Mouse (Mus musculus): ENCODE measurements around the gene Slc22a14.
"Not testable (repeated sequence)": the region's sequence is repeated elsewhere in the genome, so short reads cannot be mapped to it uniquely, and the experiment has no call there.

The Slc22a14 gene

DNA sequence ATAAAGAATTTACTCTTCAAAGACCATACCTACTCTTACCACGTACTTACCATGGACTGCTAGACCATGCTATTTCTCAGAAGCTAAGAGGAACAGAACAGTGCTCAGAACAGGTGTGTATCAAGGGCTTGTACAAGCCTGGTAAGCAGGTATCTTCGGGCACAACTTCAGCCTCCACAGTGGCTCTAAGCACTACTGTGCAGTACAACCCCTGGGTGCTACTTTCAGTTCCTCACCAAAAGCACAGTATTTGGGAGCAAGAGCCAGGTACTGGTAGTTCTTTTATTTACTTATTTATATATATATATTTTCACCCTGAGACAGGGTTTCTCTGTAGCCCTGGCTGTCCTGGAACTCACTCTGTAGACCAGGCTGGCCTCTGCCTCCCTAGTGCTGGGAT, 104.5 kb downstream of the Slc22a14 start:
- DNase-seq (ENCODE audit: low spot score), result no peak

DNA sequence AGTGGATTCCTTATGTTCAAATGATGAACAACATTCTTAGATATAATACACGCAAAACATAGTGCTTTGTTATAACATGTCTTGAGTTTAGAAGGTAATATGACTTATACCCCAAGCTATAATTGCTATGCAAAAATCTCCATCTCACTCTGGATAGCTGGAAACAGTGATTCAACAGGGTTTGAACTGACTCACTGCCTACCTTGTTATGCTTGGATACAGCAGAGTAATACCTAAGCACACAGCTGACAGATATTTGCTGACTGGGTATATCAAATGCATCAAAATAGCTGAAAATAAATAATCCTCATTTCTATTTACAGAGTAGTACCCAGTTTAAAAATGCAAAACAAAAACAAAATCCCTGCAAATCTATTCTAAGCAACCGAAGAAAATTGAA, 106.6 kb downstream of the Slc22a14 start:
- DNase-seq (ENCODE audit: low spot score), result no peak

DNA sequence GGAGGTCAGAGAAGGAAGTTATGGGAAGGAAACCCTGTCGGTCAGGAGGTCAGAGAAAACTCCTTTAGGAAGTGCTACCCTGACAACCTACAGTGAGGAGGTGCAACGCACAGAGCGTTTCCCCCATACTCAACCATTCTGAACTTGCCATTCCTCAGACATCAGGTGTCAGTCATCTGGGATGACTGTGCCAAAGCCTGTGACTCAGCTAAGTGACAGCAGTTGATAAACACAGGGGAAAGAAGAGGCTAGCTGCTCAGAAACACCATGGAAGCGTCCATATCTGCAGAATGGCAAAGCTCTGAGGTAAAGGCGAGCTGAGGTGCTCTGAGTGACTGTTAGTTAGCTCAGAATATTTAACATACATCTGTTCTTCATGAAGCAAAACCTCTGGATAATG, 107.2 kb downstream of the Slc22a14 start:
- DNase-seq (ENCODE audit: low spot score), result no peak

DNA sequence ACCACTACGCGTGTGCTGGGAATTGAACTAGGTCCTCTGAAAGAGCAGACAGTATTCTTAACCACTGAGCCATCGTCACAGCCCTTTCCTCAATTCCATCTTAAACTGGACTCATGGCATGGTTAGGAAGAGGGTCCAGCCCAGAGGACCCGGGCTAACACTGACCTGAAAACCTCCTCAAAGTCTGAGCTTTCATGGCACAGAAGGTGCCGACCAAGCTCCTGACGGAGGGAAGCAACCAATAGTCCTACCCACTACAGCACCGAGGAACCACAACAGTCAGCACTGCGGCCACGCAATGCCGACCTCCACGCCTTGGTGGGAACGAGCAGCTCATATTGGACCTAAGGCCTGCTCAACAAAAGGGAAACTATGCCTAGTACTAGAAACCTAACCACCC, 109.2 kb downstream of the Slc22a14 start:
- no peak for DNase-seq (ENCODE audit: low spot score)

DNA sequence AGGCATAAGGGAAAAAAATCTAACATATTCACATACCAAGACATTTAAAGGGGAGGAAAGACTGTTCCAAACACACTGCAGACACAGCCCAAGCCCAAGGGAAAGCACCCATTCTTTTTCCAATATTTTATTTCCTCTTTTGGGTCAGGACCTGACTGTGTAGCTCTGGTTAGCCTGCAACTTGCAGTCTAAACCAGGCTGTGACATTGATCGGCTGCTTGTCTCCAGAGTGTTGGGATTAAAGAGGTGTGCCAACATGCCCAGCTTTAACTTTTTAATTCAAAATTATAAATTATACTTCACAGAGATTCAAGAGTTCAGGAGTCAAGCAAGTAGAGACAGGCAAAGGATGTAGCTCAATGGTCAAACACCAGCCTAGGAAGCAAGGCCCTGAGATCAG, 110.3 kb downstream of the Slc22a14 start:
- DNase-seq (ENCODE audit: low spot score), result no peak

DNA sequence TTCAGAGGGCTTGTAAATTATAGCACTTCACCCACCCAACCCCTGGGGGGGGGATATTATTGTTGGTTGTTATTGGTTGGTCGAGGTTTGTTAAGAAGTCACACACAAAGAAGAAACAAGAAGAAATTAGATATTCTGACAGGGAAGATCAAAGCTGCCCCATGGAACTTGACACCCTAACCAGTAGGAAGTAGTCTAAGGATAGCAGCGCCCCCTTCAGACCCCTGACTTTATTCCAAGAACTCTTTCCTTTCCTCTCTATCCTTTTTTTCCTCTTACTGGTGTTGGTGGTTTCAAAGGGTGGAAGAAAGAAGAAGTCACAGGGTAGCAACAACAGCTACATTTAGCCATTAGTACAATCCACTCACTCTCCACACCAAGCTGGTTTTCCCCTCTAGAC, 111.2 kb downstream of the Slc22a14 start:
- DNase-seq (ENCODE audit: low spot score), result no peak

DNA sequence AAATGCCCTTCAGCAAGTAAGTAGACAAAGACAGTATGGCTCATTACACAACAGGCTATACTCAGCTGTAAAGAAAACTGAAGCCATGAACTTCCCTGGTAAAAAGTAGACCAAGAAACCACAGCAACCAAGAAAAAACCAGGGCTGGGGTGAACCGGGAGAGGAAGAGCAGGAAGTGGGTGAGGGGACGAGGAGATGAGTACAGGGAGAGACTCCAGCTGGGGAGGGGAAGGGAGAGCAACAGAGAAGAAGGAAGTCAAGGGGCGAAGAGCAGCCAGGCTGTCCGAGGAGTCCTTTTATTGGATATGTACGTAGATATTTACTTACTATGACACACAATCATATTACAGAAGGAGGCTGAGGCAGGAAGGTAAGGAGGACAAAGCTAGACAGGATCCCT, 117.4 kb downstream of the Slc22a14 start:
- DNase-seq (ENCODE audit: low spot score), result no peak

DNA sequence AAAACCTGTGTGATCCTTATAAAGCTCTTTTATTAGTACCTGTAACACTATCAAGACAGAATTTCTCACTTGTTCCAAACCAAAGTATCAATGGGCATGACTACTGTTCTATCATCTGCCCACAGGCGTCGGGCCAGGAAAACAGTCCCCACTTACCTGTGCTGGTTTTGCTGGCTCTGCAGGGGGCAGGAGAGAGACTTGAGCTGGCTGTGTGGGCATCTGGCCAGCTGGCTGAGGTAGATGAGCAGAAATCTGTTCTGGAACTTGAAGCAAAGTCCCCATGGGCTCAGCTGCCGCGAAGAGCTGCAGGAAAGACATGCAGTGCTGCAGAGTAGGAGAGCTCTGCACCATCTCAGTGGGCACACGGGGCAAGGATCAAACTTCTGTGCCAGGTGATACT, 118.5 kb downstream of the Slc22a14 start:
- no peak for DNase-seq (ENCODE audit: low spot score)

DNA sequence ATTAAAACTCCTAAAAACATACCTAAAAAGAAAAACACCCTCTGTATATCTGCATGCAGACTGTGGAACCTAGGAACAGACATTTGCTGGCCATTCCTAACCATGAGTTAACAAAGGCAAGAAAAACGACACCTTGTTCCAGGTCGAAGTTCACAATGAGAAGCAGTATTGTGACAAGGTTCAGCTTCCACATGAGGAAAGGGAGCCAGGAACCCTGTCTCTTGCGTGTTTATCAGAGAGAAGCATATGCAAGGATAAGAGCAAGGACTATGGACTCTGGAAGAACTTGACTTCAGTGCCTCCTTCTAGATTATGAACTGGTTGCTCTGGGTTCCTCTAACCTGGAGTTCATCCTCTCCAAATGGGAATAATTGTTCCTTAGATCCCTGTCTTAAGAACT, 121.4 kb downstream of the Slc22a14 start:
- DNase-seq (ENCODE audit: low spot score), result no peak

DNA sequence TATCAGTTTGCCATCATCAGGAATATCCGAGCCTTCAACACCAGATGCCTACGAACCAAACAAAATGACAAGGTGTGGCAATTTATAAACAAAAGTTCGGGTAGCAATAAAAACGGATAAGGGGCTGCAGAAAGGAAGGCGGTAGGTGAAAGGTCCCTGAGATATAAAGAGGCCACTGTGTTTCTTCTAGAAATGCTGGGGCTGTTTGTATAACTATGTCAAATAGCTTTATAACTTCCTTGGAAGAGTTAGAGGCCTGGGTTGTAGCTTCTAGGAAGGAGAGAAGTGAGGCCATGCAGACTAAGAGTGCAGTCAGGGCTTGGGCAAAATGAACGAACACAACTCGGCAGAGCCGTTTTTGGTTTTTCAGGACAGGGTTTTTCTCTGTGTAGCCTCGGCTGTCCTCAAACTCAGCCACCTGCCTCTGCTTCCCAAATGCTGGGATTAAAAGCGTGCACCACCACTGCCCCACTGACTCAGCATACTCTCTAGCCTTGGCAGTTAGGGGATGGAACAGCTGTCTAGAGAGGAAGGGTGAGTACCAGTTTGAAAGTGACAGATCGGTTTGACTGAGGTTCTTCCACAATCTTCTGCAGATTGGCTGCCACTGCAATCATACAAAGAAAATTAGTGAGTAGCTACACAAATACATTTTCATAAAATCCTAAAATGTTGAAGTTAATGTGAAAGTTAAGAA, 124.0 kb downstream of the Slc22a14 start:
- DNase-seq (ENCODE audit: low spot score), result no peak

DNA sequence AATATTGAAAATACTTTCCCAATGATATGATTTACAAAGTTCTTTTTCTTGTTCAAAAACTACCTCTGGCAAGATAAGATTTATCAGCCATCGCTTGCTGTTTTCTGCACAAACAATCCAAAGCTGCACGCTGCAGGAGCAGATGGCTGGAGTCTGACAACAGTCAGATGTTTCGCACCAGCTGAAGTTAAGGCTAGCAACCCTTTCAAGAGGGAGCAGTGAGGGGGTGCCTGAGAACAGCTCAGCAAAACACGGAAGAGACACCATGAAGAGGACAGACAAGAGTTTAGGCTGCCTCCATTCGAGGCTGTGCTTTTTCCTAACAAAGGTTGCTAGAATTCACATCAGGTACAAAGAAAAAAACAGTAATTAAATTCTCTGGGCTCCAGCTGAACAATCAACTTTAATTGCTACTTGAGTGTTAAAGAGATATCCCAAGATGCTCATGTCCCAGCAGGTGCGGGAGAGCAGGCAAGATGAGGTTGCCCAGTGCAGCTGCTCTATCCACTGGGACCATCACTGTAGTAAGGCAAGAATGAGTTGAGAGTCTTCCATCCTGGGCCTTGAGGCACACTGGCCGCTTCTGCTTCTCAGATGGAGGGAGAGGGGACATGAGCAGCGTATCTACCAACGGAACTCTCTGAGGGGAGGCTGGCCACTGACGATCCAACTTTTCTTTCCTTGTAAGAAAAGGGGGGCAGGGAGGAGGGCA, 124.9 kb downstream of the Slc22a14 start:
- no peak for DNase-seq (ENCODE audit: low spot score)

DNA sequence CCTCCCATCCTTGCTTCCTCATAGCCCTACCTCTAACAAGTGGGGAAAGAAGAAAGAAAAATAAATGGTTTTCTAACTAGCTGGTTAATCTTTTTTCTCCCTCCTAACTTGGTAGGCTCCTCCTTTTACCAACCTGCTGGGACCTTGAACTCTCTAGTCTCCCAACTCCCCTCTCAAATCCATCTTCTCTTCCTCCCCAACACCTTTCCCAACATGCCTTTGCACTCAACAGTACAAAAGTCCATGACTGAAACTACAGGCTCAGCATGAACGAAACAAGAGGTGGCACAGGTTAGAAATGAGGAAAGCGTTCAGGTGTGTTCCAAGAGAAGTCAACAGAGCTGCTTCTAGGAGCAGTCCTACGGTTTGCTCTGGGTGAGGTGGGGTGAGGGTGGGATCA, 126.1 kb downstream of the Slc22a14 start:
- DNase-seq (ENCODE audit: low spot score), result no peak

DNA sequence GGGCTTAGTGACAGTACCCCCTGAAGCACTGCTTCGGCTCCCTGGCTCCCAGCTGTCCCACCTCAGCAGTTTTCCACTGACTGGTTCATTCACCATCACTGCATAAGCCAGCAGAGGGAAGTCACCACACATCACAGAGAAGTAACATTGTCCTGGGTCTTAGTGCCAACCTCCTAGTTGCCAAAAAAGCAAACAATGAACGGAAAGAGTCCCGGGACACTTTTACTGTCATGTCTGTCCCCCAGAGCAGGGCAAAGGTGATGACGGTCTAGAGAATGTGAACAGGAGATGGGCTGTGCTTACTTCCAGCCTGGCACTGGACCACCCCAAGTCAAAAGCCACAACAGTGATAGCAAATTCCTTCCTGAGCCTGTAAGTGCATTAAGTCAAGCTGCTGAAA, 126.6 kb downstream of the Slc22a14 start:
- DNase-seq (ENCODE audit: low spot score), result no peak

DNA sequence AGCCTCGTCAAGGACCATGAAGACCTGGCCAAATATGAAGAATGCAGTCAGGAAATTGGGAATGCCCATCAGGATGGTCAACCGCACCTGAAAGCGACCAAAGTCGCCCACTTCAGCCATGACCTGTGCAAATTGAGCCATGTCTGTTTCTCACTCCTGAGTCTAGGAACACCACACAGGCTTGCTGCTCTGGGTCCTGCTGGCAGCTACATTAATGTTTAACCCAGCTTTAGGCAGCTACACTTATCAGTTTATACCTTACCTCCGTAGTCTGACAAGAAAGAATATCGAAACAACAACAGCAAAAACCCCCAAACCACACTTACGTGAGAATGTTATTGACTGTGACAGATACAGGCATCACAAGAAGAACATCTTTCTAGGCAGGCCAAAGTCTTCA, 133.8 kb downstream of the Slc22a14 start:
- no peak for DNase-seq (ENCODE audit: low spot score)

DNA sequence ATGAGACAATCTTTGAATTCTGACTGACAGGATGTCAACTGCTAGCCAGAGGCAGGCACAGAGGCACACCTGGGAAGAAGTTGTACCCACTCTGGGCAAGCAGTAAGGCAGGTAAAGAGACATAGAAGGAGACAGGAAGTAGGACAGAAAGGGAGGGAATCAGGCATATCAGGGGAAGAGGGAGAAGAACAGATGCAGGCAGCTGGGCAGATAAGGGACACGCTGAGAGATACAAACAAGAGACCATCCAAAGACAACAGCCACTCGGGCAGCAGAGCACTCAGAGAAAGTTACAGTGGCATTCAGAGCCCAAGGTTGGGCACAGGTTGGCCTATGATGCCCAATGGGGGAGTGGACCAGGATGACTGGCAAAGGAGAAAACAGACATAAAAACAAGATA, 134.5 kb downstream of the Slc22a14 start:
- DNase-seq (ENCODE audit: low spot score), result no peak

DNA sequence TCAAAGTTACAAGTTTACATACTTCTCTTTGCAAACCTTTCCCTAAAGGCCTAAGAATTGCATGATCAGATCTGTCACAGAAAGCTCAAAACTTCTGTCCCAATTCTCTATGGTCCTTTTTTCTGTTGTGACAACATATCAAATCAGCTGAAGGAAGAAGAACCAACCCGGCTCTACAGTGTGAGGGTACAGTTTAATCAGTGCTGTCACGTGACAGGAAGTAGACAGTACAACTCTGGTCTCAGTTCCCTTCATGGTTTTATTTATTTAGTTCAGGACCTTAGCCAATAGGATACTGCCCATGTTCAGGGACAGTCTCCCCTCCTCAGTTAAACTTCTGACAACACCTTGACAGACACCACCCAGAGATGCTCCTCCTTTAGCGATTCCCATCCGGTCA, 145.1 kb downstream of the Slc22a14 start:
- DNase-seq (ENCODE audit: low spot score), result no peak

DNA sequence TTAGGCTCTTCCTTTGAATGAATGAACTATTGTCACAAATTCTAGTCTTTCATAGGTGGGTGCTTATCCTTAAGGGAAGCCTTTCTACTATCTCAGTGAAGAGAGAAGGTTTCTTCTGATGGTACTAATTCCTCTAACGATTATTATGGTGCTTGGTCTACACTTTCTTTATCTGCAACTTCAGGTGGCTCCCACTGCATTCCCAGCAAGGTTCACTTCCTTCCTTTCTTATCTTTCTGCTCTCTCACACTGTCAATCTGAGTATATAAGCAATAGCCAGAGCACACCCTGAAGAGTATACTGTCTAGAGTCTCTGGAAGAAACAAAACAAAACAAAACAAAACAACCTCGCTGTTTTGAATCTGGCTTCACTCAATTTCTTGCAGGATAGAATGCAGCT, 145.7 kb downstream of the Slc22a14 start:
- no peak for DNase-seq (ENCODE audit: low spot score)

DNA sequence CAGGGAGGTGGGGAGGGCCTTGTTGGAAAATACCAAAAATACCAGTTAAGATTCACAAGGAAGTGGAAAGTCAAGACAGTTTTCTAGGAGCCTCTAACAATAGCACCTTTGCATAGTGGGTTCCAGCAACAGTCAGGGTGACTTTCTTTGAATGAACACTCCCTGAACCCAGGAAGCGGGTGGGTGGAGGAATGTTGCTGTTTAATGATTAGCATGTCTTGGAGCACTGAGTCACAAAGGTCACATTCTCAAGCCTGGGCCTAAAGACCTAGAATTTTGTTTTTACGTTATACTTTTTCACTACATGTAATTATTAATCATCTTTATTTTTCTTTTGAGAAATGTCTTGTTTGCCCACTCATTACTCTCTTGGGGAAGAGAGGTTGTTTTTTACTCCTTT, 150.0 kb downstream of the Slc22a14 start:
- not testable (repeated sequence) for DNase-seq (ENCODE audit: low spot score)

DNA sequence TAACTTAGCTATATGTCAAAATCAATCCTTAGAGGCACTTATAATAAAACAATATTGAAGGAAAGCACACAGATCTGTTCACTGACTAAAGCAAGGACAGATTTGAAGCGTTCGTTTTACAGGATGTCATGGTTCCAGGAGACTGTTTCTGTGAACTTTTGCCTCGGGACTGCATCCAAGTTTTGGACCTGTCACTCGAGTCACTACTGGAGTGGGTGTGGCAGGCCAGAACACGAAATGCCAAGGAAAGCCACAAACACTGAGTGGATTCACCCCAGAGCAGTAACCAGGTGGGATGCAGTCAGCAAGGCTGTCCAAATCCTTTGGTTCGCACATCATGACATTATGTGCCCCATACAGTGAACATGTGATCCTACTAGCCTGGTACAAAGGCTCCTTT, 150.8 kb downstream of the Slc22a14 start:
- no peak for DNase-seq (ENCODE audit: low spot score)

DNA sequence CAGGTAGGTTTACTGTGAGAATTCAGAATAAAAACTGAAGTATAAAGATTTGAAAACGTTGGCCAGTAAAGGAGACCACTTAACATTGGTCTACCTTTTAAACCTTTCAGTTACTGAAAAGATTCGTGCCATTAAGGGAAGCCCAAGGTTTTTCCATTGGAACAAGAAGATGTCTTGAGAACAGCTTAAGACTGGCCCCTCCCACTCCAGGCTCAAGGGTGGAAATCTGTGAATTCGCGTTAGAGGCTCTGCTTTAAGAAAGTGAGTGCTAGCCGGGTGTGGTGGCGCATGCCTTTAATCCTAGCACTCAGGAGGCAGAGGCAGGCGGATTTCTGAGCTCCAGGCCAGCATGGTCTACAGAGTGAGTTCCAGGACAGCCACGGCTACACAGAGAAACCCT, 152.4 kb downstream of the Slc22a14 start:
- DNase-seq (ENCODE audit: low spot score), result no peak

DNA sequence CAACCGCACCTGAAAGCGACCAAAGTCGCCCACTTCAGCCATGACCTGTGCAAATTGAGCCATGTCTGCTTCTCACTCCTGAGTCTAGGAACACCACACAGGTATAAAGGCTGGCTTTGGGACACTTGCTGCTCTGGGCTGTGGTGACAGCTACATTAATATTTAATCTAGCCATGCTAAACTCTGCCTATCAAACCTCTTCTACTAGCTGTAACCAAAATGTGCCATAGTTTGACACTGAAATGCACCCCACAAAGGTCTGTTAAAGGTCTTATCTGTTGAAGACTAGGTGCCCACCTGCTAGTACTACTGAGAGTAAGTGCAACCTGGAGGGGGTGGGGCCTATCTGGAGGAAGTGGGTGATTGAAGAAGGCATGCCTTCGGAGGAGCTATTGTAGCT, 156.4 kb downstream of the Slc22a14 start, which contains the start of gene Slc22a13:
TSS of gene Slc22a13 (minus strand) at position 101 of the 400 bp plus-strand sequence.
- no peak for DNase-seq (ENCODE audit: low spot score)

DNA sequence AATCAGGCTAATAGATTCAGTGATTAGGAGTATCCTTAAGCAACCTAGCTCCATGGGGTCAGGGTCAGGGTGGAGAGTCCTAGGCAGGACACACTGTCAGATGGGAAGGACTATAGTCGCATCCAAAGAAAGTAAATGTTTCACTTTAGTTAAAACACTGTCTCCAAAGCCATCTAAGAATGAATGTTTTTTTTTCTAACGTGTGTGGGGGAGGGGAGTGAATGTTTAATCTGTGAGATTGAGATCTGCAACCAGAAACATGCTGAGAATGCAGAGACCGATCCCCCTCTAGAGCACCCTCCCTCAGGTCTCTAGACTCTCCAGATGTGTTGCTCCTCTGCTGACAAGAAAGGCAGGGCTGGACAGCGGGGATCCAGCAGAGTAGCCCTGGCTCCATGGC, 158.2 kb downstream of the Slc22a14 start:
- DNase-seq (ENCODE audit: low spot score), result no peak

DNA sequence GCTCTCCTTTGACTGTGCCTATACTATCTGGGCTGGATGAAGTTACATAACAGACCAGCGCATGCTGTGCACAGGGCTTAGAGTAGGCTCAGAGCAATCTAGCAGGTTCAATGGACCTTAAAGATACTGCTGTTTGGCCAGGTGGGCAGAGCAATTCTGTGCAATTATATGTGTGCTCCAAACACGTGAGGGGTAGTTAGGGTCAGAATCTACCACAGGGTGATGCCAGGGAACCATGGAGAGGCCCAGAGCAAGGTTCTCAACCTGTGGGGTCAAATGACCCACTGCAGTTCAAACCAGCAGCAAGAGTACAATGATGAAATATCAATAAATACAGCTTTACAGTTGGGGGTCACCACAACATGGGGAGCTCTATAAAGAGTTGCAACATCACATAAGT, 158.7 kb downstream of the Slc22a14 start:
- DNase-seq (ENCODE audit: low spot score), result no peak

DNA sequence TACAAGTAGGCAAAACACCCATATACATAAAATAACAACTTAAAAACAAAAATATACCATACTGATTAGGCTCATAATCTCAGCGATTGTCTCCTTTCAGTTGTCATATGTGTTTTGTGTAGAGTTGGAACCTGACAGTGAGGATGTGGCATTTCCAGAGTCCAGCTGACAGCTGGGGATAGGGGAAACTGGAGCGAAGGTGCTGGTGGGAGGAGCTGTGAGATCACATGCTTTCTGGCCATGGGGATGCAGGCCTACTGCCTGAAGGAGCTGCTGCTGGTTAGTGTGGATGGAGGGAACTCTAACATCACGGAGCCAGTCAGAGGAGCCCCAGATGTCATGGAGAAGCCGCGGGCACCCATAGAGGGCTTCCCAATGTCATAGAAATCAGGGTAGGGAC, 159.6 kb downstream of the Slc22a14 start:
- no peak for DNase-seq (ENCODE audit: low spot score)

Measured in T-cell, adult 2 months (primary cell).